Mouse (Mus musculus) E14TG2a.4 (cell line): ENCODE data around the gene Srcin1.

Experiments
- CTCF ChIP-seq: conservative IDR thresholded peaks from 2 replicates; pipeline ENCODE4 v1.5.1; 2014; ENCODE audit warnings: low read length
- POU5F1 ChIP-seq: IDR thresholded peaks from 2 replicates; pipeline ENCODE4 v1.6.1; 2014; ENCODE audit warnings: low read length, borderline replicate concordance

DNA sequence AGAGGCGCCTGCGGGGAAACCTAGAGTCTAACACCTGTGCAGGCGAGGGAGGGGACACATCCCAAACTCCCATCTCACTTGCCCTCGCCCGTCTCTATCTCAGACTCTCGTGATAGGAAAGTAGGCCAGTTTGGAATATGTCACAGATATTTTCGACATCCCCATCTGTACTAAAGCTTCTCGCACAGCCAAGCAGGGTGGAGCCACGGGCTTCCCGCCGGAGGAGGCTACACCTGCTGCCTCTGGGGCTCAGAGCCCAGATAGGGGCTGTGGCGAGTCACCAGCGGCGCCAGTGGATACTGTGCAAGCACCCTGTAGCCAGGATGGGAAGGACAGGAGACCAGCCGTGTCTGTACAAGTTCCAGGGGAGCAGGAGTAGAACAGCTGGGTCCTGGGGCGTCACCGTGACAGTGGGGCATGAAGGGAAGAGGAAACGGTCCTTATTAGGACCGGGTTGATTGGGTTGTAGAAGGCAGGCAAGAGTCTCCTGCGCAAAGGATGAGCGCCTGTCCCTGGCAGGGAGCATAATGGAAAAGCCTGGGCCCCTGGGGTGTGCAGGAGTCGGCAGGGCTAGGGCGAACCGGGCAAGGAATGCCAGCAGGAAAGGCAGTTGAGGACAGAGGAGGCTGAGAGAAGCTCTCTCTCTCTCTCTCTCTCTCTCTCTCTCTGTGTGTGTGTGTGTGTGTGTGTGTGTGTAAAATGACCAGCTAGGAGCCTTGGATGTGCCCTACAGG is 14.4 kb upstream of the Srcin1 start:
- TF ChIP-seq CTCF = no peak
- no peak for TF ChIP-seq POU5F1
